Mouse (Mus musculus) lung, adult 2 months (tissue): ENCODE results near the gene Fam136a.

ENCODE experiments used
- CTCF ChIP-seq: fragments of 200-500 bp; IDR thresholded peaks from 2 replicates; pipeline ENCODE4 v1.5.1; 2011; ENCODE audit warnings: mild to moderate bottlenecking, low read length, control low read depth; ENCODE audit not compliant: insufficient read depth
- POLR2A ChIP-seq: fragments of 200-500 bp; IDR thresholded peaks from 2 replicates; pipeline ENCODE4 v1.6.1; 2011; ENCODE audit warnings: low read depth, mild to moderate bottlenecking, control low read depth, low read length, borderline replicate concordance; ENCODE audit errors: extremely low read depth

DNA sequence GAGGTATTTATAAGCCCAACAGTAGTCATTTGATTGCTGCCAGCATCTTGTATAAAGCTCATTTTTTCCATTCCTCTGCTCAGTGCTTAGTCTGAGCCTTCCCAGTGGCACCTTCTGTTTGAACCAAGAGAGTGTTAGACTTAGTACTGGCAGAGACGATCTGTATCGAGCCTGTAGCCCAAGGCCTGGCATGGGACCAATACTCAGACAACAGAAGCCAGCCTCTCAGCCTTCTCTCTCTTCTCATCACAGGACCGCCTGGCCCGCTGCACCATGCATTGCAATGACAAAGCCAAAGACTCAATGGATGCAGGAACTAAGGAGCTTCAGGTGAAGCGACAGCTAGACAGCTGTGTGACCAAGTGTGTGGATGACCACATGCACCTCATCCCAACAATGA is 3.0 kb downstream of the Fam136a start:
- TF ChIP-seq CTCF, result no peak
- TF ChIP-seq POLR2A, result no peak
